Mouse (Mus musculus): ENCODE data around the gene Zfp839. TPM values are rescaled to one million over a fixed set of nuclear protein-coding genes. Genes with fewer than 3 reads are reported as not detected.

Zfp839 gene
- total and polyA plus RNA-seq, 3 experiments = 4.2 to 5.0 TPM; not detected in 1

DNA sequence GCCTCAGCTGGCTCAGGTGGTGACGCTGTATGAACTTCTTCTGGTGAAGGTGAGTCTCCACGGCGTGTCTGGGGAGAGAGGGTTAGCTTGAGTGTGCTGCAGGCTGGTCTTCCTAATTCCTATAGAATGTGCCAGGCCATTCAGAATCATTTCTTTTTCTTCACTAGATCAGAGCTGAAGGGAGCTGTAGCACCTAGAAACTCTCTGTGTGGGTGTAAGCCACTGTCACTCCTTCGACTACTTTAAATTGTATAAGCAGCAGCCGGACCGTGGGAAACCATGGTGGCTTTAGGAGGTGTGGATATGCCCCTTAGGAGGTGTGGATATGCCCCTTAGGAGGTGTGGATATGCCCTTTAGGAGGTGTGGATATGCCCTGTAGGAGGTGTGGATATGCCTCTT is 14.0 kb downstream of the Zfp839 start:
- DNase-seq (ENCODE audit: low read depth, low spot score) = no peak
- Histone ChIP-seq H3K4me1 (ENCODE audit: control insufficient read depth in 1 of 2, insufficient read depth in 2 of 2, low read length in 2 of 2) (peaks cover 5 to 22% of the 10 kb centered on the region in 2 experiments), H3K9ac (ENCODE audit: control insufficient read depth, low read depth, low read length, poor library complexity, severe bottlenecking) (no peak overlapping the region), H3K9me3 (replicated peaks; ENCODE audit: insufficient read depth, low read length) (no peaks in the 10 kb centered on the region), H3K36me3 (ENCODE audit: control insufficient read depth in 1 of 2, insufficient read depth in 2 of 2, low read length in 2 of 2) (peaks cover 0 to 11% of the 10 kb centered on the region in 2 experiments; a peak in 3 of 4 replicates), H3K27ac (ENCODE audit: control insufficient read depth, low read depth, low read length) (no peak overlapping the region), H3K79me2 (ENCODE audit: control insufficient read depth, insufficient read depth, low read length, poor library complexity) (no peaks in the 10 kb centered on the region), H3K4me3 (ENCODE audit: control insufficient read depth in 1 of 2, insufficient read depth in 1 of 2, low read depth in 2 of 2, low read length in 2 of 2) (no peak overlapping the region), H3K27me3 (ENCODE audit: control insufficient read depth in 1 of 2, insufficient read depth in 2 of 2, low read length in 2 of 2) (no peaks in the 10 kb centered on the region)
- TF ChIP-seq MAZ (IDR thresholded peaks at IDR 0.05; ENCODE audit: low read depth, low read length) (no peak), TBP (IDR thresholded peaks at IDR 0.05; ENCODE audit: low read depth, low read length) (no peak), ZMIZ1 (IDR thresholded peaks at IDR 0.05; ENCODE audit: low read depth, low read length) (no peak), NRF1 (IDR thresholded peaks at IDR 0.05; ENCODE audit: insufficient read depth, low read depth, low read length, poor library complexity, severe bottlenecking) (no peak), GATA1 (IDR thresholded peaks at IDR 0.05; ENCODE audit: low read depth, low read length) (no peak), USF1 (IDR thresholded peaks at IDR 0.05; ENCODE audit: low read depth, low read length) (no peak), SMC3 (IDR thresholded peaks at IDR 0.05; ENCODE audit: low read depth, low read length) (no peak), ZNF384 (IDR thresholded peaks at IDR 0.05; ENCODE audit: low read depth, low read length) (no peak), USF2 (IDR thresholded peaks at IDR 0.05; ENCODE audit: borderline replicate concordance in 1 of 2, insufficient read depth in 1 of 2, low read depth in 1 of 2, low read length in 2 of 2) (no peak), TCF12 (IDR thresholded peaks at IDR 0.05; ENCODE audit: low read depth, low read length) (no peak), BHLHE40 (IDR thresholded peaks at IDR 0.05; ENCODE audit: borderline replicate concordance, low read depth, low read length) (no peak), POLR2A (IDR thresholded peaks at IDR 0.05; ENCODE audit: control insufficient read depth in 1 of 2, insufficient read depth in 1 of 2, low read depth in 1 of 2, low read length in 2 of 2, poor library complexity in 1 of 2) (no peak)

DNA sequence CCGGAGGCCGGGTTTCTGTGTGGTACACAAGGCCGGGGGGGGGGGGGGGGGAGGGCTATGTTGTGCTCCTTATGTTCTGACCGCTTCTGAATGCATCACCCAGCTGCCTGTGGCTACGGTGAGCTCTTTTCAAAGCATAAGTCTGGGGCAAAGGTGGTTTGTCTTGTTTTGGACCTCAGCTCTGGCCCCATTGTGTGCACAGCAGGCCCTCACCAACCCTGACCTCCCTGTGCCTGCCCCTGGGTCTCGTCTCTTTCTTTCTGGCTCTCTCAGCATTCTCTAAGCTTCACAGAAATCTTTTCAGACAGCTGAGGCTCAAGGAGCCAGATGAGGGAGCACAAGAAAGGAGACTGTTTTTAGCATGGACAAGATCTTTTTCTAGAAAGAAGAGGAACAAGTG is 15.5 kb downstream of the Zfp839 start:
- Histone ChIP-seq H3K27me3 (ENCODE audit: control insufficient read depth in 1 of 2, insufficient read depth in 2 of 2, low read length in 2 of 2) (no peaks in the 10 kb centered on the region), H3K79me2 (ENCODE audit: control insufficient read depth, insufficient read depth, low read length, poor library complexity) (no peaks in the 10 kb centered on the region), H3K36me3 (ENCODE audit: control insufficient read depth in 1 of 2, insufficient read depth in 2 of 2, low read length in 2 of 2) (peaks cover 0 to 6% of the 10 kb centered on the region in 2 experiments; a peak in 3 of 4 replicates), H3K4me3 (ENCODE audit: control insufficient read depth in 1 of 2, insufficient read depth in 1 of 2, low read depth in 2 of 2, low read length in 2 of 2) (no peak overlapping the region), H3K27ac (ENCODE audit: control insufficient read depth, low read depth, low read length) (no peak overlapping the region), H3K4me1 (ENCODE audit: control insufficient read depth in 1 of 2, insufficient read depth in 2 of 2, low read length in 2 of 2) (peaks cover 3 to 18% of the 10 kb centered on the region in 2 experiments; a peak in 3 of 4 replicates), H3K9ac (ENCODE audit: control insufficient read depth, low read depth, low read length, poor library complexity, severe bottlenecking) (no peak overlapping the region), H3K9me3 (replicated peaks; ENCODE audit: insufficient read depth, low read length) (no peaks in the 10 kb centered on the region)
- DNase-seq (ENCODE audit: low read depth, low spot score) = no peak
- no peak for TF ChIP-seq NRF1 (IDR thresholded peaks at IDR 0.05; ENCODE audit: insufficient read depth, low read depth, low read length, poor library complexity, severe bottlenecking)
- no peak for TF ChIP-seq ZC3H11A (IDR thresholded peaks at IDR 0.05; ENCODE audit: low read depth, low read length)
- no peak for TF ChIP-seq USF2 (IDR thresholded peaks at IDR 0.05; ENCODE audit: borderline replicate concordance in 1 of 2, insufficient read depth in 1 of 2, low read depth in 1 of 2, low read length in 2 of 2)
- no peak for TF ChIP-seq CHD1 (IDR thresholded peaks at IDR 0.05; ENCODE audit: low read depth, low read length)
- TF ChIP-seq HCFC1 (IDR thresholded peaks at IDR 0.05; ENCODE audit: low read depth, low read length) = no peak
- TF ChIP-seq USF1 (IDR thresholded peaks at IDR 0.05; ENCODE audit: low read depth, low read length) = no peak
- TF ChIP-seq GABPA (IDR thresholded peaks at IDR 0.05; ENCODE audit: low read depth, low read length) = no peak
- no peak for TF ChIP-seq ZNF384 (IDR thresholded peaks at IDR 0.05; ENCODE audit: low read depth, low read length)
- no peak for TF ChIP-seq MAZ (IDR thresholded peaks at IDR 0.05; ENCODE audit: low read depth, low read length)
- TF ChIP-seq RAD21 (IDR thresholded peaks at IDR 0.05; ENCODE audit: low read depth, low read length) = no peak
- no peak for TF ChIP-seq MAX (IDR thresholded peaks at IDR 0.05; ENCODE audit: low read length)
- no peak for TF ChIP-seq ELF1 (IDR thresholded peaks at IDR 0.05; ENCODE audit: low read depth, low read length)
- no peak for TF ChIP-seq GATA1 (IDR thresholded peaks at IDR 0.05; ENCODE audit: low read depth, low read length)
